Mouse (Mus musculus) hindbrain, embryonic 10.5 days (tissue): Measurements from ENCODE around the gene Hoxb5. TPM values are rescaled to one million over a fixed set of nuclear protein-coding genes. Genes with fewer than 3 reads are reported as not detected.

Experiments
- DNase-seq: peaks from one replicate; pipeline ENCODE4 v3.0.0-alpha.2; 2017; ENCODE audit warnings: low spot score
- H3K27ac ChIP-seq: fragments of 300-500 bp; sonication (generic); 2 replicates; pipeline ENCODE4 v1.5.1; 2016; ENCODE audit warnings: mild to moderate bottlenecking, moderate library complexity
- H3K27me3 ChIP-seq: fragments of 300-500 bp; sonication (generic); 2 replicates; pipeline ENCODE4 v1.6.1; 2016; ENCODE audit warnings: mild to moderate bottlenecking; ENCODE audit not compliant: poor library complexity, insufficient read depth, severe bottlenecking
- H3K36me3 ChIP-seq: fragments of 300-500 bp; sonication (generic); 2 replicates; pipeline ENCODE4 v1.6.1; 2016; ENCODE audit warnings: mild to moderate bottlenecking, moderate library complexity
- H3K4me1 ChIP-seq: fragments of 300-500 bp; sonication (generic); replicated peaks from 2 replicates; pipeline ENCODE4 v1.6.1; 2016; ENCODE audit warnings: mild to moderate bottlenecking
- H3K4me3 ChIP-seq: fragments of 300-500 bp; sonication (generic); 2 replicates; pipeline ENCODE4 v1.5.1; 2016; ENCODE audit warnings: mild to moderate bottlenecking, moderate library complexity
- H3K9me3 ChIP-seq: fragments of 300-500 bp; sonication (generic); 2 replicates; pipeline ENCODE4 v1.6.1; 2016; ENCODE audit warnings: mild to moderate bottlenecking, moderate library complexity
- WGBS: fragments of 180-500 bp; shearing (Covaris S2); methylation state at CpG from one replicate; pipeline ENCODE4 v1.1.7; 2016; 5-methylcytosine and 5-hydroxymethylcytosine counted together
- polyA plus RNA-seq: library from polyadenylated mRNA; unstranded; fragments of >200 nt; fragmentation: Nextera tagmentation; extraction: Ambion mirVana; gene quantifications from 2 replicates; pipeline ENCODE4 v1.2.1, GENCODE M21; 2016

Gene Hoxb5
- polyA plus RNA-seq, 1 experiment from 2014 or later = 6.3 TPM

GRCm38 (mm10) chr11:96295092-96295835 lies 7.9 kb upstream of the Hoxb5 start:
- Histone ChIP-seq H3K4me3 (no peak overlapping the region), H3K27me3 (peaks cover 100% of the 10 kb centered on the region), H3K36me3 (no peaks in the 10 kb centered on the region), H3K27ac (no peak overlapping the region), H3K4me1 (peaks cover 6% of the 10 kb centered on the region; the same call in 1 of the 2 replicates), H3K9me3 (no peaks in the 10 kb centered on the region)
- no peak for DNase-seq
- 1% methylated on average over 30 of the region's 30 CpGs for WGBS

DNA sequence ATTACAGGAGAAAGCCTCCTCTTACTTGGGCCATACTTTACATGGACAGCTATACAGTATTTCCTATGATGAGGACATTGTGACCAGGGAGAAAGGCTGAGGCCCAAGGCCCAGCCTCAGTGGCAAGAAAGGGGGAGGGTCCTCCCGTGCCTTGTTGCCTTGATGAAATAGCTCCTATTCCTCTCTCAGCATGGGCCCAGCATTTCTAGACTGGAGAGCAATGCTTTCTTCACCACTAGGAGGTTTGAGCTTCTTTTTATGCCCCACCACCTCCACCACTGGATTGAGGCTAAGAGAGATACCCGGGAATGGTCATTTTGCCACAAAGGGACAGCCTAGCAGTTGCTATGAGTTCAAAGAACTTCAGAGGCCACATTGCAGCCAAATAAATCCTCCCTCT lies 6.1 kb upstream of the Hoxb5 start:
- H3K36me3 ChIP-seq = no peaks in the 10 kb centered on the region
- no peak overlapping the region for H3K27ac ChIP-seq
- H3K4me1 ChIP-seq = peaks cover 12% of the 10 kb centered on the region; the same call in 1 of the 2 replicates
- H3K4me3 ChIP-seq = no peak overlapping the region
- 1% methylated on average over 2 of the region's 2 CpGs for WGBS
- no peak for DNase-seq
- H3K9me3 ChIP-seq = no peaks in the 10 kb centered on the region
- peaks cover 100% of the 10 kb centered on the region for H3K27me3 ChIP-seq

GRCm38 (mm10) chr11:96297428-96297827 lies 5.7 kb upstream of the Hoxb5 start:
- Histone ChIP-seq H3K27ac (no peak overlapping the region), H3K4me3 (no peak overlapping the region), H3K27me3 (peaks cover 100% of the 10 kb centered on the region), H3K36me3 (no peaks in the 10 kb centered on the region), H3K9me3 (no peaks in the 10 kb centered on the region), H3K4me1 (peaks cover 12% of the 10 kb centered on the region; the same call in 1 of the 2 replicates)
- whole genome bisulfite sequencing = 2% methylated on average over 3 of the region's 3 CpGs
- DNase-seq = no peak

- Histone ChIP-seq H3K36me3 (no peaks in the 10 kb centered on the region), H3K4me1 (peaks cover 14% of the 10 kb centered on the region; the same call in 1 of the 2 replicates), H3K27me3 (peaks cover 100% of the 10 kb centered on the region), H3K27ac (no peak overlapping the region), H3K9me3 (no peaks in the 10 kb centered on the region), H3K4me3 (no peak overlapping the region)
- WGBS = 4% methylated on average over 11 of the region's 11 CpGs
- peak; percentile 50 for DNase-seq
Measured at GRCm38 (mm10) chr11:96297968-96298635, 5.0 kb upstream of the Hoxb5 start.

DNA sequence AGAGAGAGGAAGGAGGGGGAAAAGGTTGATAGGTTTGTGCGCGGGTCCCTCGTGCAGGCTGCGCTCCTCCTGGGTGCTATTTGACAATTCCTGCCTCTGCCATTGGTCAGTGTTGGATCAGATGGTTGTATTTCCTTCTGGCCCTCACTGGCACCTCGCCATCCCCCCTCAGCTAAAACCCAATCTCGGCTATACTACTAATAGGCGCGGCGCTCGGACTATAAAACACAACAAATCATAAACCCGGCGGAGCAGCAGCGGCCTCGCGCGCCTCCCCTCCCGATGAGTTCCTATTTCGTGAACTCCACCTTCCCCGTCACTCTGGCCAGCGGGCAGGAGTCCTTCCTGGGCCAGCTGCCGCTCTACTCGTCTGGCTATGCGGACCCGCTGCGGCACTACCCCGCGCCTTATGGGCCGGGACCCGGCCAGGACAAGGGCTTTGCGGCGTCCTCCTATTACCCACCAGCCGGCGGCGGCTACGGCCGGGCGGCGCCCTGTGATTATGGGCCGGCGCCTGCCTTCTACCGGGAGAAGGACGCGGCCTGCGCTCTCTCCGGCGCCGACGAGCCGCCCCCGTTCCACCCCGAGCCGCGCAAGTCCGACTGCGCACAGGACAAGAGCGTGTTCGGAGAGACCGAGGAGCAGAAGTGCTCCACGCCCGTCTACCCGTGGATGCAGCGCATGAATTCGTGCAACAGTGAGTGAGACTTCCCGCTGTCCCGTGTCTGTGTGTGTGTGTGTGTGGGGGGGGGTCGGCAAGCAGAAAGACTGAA lies 4.1 kb upstream of the Hoxb5 start:
- Histone ChIP-seq H3K36me3 (no peaks in the 10 kb centered on the region), H3K9me3 (no peaks in the 10 kb centered on the region), H3K4me3 (peak overlapping the region; percentile 18; the same call in 1 of the 2 replicates), H3K27ac (no peak overlapping the region), H3K4me1 (peaks cover 22% of the 10 kb centered on the region), H3K27me3 (peaks cover 100% of the 10 kb centered on the region)
- peak; percentile 69 for DNase-seq
- under 1% methylated on average over 66 of the region's 66 CpGs for WGBS

- no peak overlapping the region for H3K4me3 ChIP-seq
- no peak overlapping the region for H3K27ac ChIP-seq
- H3K36me3 ChIP-seq = no peaks in the 10 kb centered on the region
- H3K9me3 ChIP-seq = no peaks in the 10 kb centered on the region
- peaks cover 100% of the 10 kb centered on the region for H3K27me3 ChIP-seq
- 2% methylated on average over 9 of the region's 9 CpGs for WGBS
- DNase-seq = no peak
- H3K4me1 ChIP-seq = peaks cover 22% of the 10 kb centered on the region
Measured at GRCm38 (mm10) chr11:96299781-96300180, 3.4 kb upstream of the Hoxb5 start.

DNA sequence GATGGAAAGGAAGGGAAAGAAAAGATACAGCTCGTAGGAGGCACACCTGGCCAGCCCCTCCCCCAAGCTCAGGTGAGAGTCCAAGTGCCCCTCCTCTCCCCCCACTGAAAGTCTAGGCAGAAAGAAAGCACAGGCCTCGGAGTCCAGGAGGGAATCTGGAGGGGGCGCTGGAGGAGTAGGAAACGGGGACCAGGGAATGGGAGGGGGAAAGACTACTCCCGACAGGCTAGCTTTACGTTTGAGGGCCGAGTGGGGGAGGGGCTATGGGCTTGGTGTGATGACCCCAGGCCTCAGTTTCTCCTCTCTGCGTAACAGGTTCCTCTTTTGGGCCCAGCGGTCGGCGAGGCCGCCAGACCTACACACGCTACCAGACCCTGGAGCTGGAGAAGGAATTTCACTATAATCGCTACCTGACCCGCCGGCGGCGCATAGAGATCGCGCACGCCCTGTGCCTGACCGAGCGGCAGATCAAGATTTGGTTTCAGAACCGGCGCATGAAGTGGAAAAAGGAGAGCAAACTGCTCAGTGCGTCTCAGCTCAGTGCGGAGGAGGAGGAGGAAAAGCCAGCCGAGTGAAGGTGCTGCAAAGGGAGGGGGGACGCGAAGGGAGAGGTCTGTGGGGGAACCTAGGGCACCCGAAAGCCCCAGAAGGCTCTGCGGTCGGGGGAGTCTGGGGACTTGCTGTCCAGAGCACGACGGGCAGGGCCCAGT lies 2.6 kb upstream of the Hoxb5 start:
- 1% methylated on average over 35 of the region's 35 CpGs for WGBS
- Histone ChIP-seq H3K9me3 (no peaks in the 10 kb centered on the region), H3K4me1 (peaks cover 22% of the 10 kb centered on the region), H3K4me3 (no peak overlapping the region), H3K36me3 (no peaks in the 10 kb centered on the region), H3K27ac (no peak overlapping the region), H3K27me3 (peaks cover 100% of the 10 kb centered on the region)
- no peak for DNase-seq

DNA sequence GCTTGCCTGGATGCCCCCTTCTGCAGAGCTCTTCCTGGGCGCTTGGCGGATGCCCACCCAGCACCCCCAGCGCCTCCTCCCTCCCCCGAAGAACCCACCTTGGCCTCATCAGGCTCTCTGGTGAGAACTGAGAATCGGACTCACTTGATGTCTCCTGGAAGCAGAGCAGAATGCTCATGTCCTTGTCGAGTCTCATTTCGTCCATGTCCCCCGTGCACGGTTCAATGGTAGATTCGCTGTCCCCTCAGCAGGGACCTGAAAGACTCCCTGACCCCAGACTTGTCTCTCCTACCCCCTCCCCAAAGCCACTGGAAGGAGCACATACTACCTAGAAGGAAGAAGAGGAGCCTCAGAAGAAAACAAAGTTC lies 2.1 kb upstream of the Hoxb5 start:
- H3K27ac ChIP-seq = no peak overlapping the region
- no peak for DNase-seq
- 2% methylated on average over 10 of the region's 10 CpGs for WGBS
- no peaks in the 10 kb centered on the region for H3K36me3 ChIP-seq
- H3K27me3 ChIP-seq = peaks cover 100% of the 10 kb centered on the region
- H3K4me3 ChIP-seq = no peak overlapping the region
- no peaks in the 10 kb centered on the region for H3K9me3 ChIP-seq
- H3K4me1 ChIP-seq = peaks cover 22% of the 10 kb centered on the region

GRCm38 (mm10) chr11:96301837-96302236 lies 1.3 kb upstream of the Hoxb5 start:
- Histone ChIP-seq H3K27ac (no peak overlapping the region), H3K4me1 (peaks cover 22% of the 10 kb centered on the region), H3K4me3 (no peak overlapping the region), H3K27me3 (peaks cover 100% of the 10 kb centered on the region), H3K9me3 (no peaks in the 10 kb centered on the region), H3K36me3 (no peaks in the 10 kb centered on the region)
- peak; percentile 54 for DNase-seq
- 1% methylated on average over 15 of the region's 15 CpGs for WGBS

DNA sequence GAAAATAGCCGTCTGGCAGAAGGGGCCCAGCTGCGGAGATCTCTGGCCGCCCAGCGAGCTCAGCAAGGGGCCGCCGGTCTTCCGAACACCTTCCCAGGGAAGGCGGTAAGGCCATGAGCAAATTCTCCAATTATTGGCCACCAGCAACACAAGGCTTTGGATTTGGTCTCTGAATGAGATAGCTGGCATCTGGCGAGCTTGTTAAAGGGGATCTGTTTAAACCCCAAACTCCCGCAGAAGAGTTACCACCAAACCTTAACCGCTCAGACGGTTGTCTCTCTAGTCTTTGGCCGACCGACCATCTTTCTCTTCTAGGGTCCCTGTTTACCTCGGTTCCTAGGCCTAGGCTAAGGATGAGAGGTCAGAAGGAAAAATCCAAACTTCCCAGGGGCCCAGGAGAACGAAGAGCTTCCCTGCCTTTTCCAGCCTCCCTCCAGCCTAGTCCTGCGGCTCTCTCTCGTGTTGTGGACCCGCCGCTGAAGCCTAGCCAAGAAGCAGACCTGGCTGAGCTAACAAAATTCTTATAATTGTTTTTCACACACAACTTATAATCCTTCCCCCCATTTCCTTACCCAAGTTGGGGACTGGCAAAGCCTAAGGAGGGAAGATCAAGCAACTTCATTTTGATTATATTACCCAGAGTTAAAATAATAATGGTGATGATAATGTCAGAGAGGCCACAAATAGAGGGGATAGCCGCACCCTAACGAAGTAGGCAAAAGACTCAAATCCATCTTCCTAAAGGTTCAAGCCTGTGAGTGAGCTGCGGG lies 570 bp upstream of the Hoxb5 start:
- Histone ChIP-seq H3K27me3 (peaks cover 100% of the 10 kb centered on the region), H3K4me3 (no peak overlapping the region), H3K27ac (no peak overlapping the region)

DNA sequence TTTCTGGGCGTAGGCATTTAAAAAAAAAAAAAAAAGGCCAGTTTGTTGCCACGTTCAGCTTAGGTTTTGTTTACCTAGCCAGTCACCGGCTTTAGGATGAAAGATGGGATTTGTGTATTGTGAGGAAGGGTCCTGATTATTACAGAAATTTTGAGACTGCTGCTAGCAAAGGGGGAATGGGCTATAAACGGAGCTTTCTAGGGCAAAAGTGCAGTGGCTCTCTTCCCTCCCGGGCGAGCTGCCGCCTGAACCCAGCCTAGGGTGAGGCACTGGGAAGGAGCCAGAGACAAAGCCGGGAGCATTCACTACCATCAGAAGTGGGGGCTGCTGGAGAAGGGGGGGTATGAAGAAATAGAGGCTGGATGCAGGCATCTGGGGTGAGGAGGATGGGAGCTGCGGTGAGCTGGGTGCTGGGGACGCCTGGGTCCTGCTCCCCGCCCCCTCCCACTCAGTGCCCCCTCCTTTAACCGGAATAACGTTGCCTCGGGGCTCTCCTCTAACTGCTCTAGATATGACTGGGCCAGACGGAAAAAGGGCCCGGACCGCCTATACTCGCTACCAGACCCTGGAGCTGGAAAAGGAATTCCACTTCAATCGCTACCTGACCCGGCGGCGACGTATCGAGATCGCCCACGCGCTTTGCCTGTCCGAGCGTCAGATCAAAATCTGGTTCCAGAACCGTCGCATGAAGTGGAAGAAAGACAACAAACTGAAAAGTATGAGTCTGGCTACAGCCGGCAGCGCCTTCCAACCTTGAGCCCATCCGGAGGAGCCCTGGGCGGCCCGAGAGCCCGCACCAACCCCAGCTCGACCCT lies 1.5 kb downstream of the Hoxb5 start:
- H3K4me3 ChIP-seq = no peak overlapping the region

More for the DNA sequence above, 570 bp upstream of the Hoxb5 start:
- Histone ChIP-seq H3K4me1 (peaks cover 22% of the 10 kb centered on the region), H3K9me3 (no peaks in the 10 kb centered on the region), H3K36me3 (no peaks in the 10 kb centered on the region)
- WGBS = 3% methylated on average over 23 of the region's 23 CpGs
- DNase-seq = no peak

More for the DNA sequence above, 1.5 kb downstream of the Hoxb5 start:
- Histone ChIP-seq H3K27me3 (peaks cover 100% of the 10 kb centered on the region), H3K36me3 (no peaks in the 10 kb centered on the region), H3K9me3 (no peaks in the 10 kb centered on the region), H3K4me1 (peaks cover 16% of the 10 kb centered on the region), H3K27ac (no peak overlapping the region)
- 1% methylated on average over 38 of the region's 38 CpGs for WGBS
- no peak for DNase-seq
